Mouse (Mus musculus): ENCODE measurements around the gene Tkt. TPM values are rescaled to one million over a fixed set of nuclear protein-coding genes. Genes with fewer than 3 reads are reported as not detected.
A peak's percentile ranks its signal among the peaks of the same experiment; 100 is the strongest.

Tkt gene
- total and polyA plus RNA-seq, 2 experiments, result 115 to 166 TPM

DNA sequence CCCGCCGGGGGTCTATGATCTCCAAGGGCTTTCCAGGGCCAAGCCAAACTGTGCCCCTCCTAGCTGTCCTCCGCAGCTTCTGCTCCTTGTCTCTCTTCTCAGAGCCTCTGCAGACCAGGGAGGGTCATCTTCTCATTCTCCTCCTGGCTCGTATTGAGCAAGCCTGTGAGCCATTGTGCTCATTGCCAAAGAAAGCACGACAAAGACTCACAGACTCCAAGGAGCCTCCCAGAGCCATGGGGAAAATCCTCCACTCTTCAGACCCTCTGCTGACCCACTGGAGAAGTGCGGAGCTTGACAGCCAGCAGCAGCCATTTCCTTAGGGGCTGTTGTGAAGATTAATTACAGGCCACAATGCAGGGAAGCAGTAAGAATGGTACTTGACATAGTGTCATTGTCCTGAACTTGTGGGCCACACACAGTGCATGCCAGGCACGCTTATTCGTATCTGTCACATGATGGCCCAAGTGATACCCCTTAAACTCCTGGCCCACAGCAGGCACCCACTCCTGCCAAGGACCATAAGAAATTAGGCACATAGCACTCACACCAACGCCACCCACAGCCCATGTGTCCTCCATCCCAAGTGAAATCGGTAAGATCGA, 42.0 kb downstream of the Tkt start:
- TF ChIP-seq POLR2A (IDR thresholded peaks at IDR 0.05; ENCODE audit: extremely low read depth, insufficient read depth, low read length) (no peak), CTCF (IDR thresholded peaks at IDR 0.05; ENCODE audit: low read depth, low read length) (no peak)
- no peak overlapping the region for H3K4me3 ChIP-seq (ENCODE audit: insufficient read depth, low read depth, low read length)

DNA sequence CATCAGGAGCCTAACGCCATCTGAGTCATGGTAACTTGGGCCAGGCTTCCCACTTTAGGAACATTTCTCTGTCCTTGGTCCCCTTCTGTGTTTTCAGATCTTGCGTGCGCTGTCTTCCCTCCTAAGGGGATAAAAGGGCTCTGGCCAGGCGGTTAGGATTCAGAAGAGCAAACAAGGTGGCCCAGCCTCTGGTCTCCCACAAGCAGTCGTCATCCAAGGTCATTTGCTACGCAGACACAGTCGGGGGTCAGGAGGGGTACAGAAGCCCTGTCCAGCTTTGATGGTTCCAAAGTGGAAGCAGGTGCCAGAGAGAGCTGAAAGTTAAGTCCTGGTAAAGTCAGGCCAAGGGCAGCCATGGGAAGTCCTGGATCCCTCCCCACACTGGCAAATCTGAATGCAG, 42.8 kb downstream of the Tkt start:
- H3K27me3 ChIP-seq (ENCODE audit: control insufficient read depth, insufficient read depth, low read length), result no peaks in the 10 kb centered on the region
- TF ChIP-seq CTCF (IDR thresholded peaks at IDR 0.05; ENCODE audit: low read depth, low read length) (no peak), POLR2A (IDR thresholded peaks at IDR 0.05; ENCODE audit: extremely low read depth, insufficient read depth, low read length) (no peak)
- H3K36me3 ChIP-seq (ENCODE audit: control insufficient read depth, insufficient read depth, low read length), result 0 out of 2 replicates have a peak, but pooled peaks cover 2% of the 10 kb centered on the region
- no peak for DNase-seq (ENCODE audit: extremely low read depth, low read depth, low spot score)
- no peak overlapping the region for H3K9ac ChIP-seq (ENCODE audit: low read depth, low read length)
- H3K4me3 ChIP-seq (ENCODE audit: insufficient read depth, low read depth, low read length), result no peak overlapping the region
- no peak overlapping the region for H3K27ac ChIP-seq (replicated peaks; ENCODE audit: insufficient read depth, low read depth, low read length)
- H3K79me2 ChIP-seq (ENCODE audit: control insufficient read depth, insufficient read depth, low read length), result no peaks in the 10 kb centered on the region
- H3K4me1 ChIP-seq (ENCODE audit: control insufficient read depth, insufficient read depth, low read length), result no peaks in the 10 kb centered on the region
- 58% methylated on average over 7 of the region's 7 CpGs for WGBS

More for the DNA sequence above, 42.0 kb downstream of the Tkt start:
- Histone ChIP-seq H3K79me2 (ENCODE audit: control insufficient read depth, insufficient read depth, low read length) (no peaks in the 10 kb centered on the region), H3K27ac (replicated peaks; ENCODE audit: insufficient read depth, low read depth, low read length) (no peak overlapping the region), H3K36me3 (ENCODE audit: control insufficient read depth, insufficient read depth, low read length) (no peaks in the 10 kb centered on the region), H3K27me3 (ENCODE audit: control insufficient read depth, insufficient read depth, low read length) (no peaks in the 10 kb centered on the region), H3K9ac (ENCODE audit: low read depth, low read length) (no peak overlapping the region), H3K4me1 (ENCODE audit: control insufficient read depth, insufficient read depth, low read length) (no peaks in the 10 kb centered on the region)
- 83% methylated on average over 11 of the region's 11 CpGs for WGBS
- DNase-seq (ENCODE audit: extremely low read depth, low read depth, low spot score), result no peak

- H3K9ac ChIP-seq (ENCODE audit: low read depth, low read length), result no peak overlapping the region
- no peak for DNase-seq (ENCODE audit: extremely low read depth, low read depth, low spot score)
- TF ChIP-seq POLR2A (IDR thresholded peaks at IDR 0.05; ENCODE audit: extremely low read depth, insufficient read depth, low read length), result no peak
- peak; percentile 98 for TF ChIP-seq CTCF (IDR thresholded peaks at IDR 0.05; ENCODE audit: low read depth, low read length)
- H3K79me2 ChIP-seq (ENCODE audit: control insufficient read depth, insufficient read depth, low read length), result no peaks in the 10 kb centered on the region
- whole genome bisulfite sequencing, result 8% methylated on average over 6 of the region's 6 CpGs
- H3K27ac ChIP-seq (replicated peaks; ENCODE audit: insufficient read depth, low read depth, low read length), result no peak overlapping the region
- no peak overlapping the region for H3K4me3 ChIP-seq (ENCODE audit: insufficient read depth, low read depth, low read length)
- no peaks in the 10 kb centered on the region for H3K27me3 ChIP-seq (ENCODE audit: control insufficient read depth, insufficient read depth, low read length)
- 0 out of 2 replicates have a peak, but pooled peaks cover 2% of the 10 kb centered on the region for H3K36me3 ChIP-seq (ENCODE audit: control insufficient read depth, insufficient read depth, low read length)
- no peaks in the 10 kb centered on the region for H3K4me1 ChIP-seq (ENCODE audit: control insufficient read depth, insufficient read depth, low read length)
These were observed 43.3 kb downstream of the Tkt start for GRCm38 (mm10) chr14:30591417-30591816.

GRCm38 (mm10) chr14:30593279-30594091, 45.3 kb downstream of the Tkt start:
- no peaks in the 10 kb centered on the region for H3K79me2 ChIP-seq (ENCODE audit: control insufficient read depth, insufficient read depth, low read length)
- peak; percentile 43 for DNase-seq (ENCODE audit: extremely low read depth, low read depth, low spot score)
- 0 out of 2 replicates have a peak, but pooled peaks cover 2% of the 10 kb centered on the region for H3K36me3 ChIP-seq (ENCODE audit: control insufficient read depth, insufficient read depth, low read length)
- WGBS, result 62% methylated on average over 11 of the region's 11 CpGs
- H3K27me3 ChIP-seq (ENCODE audit: control insufficient read depth, insufficient read depth, low read length), result no peaks in the 10 kb centered on the region
- H3K9ac ChIP-seq (ENCODE audit: low read depth, low read length), result no peak overlapping the region
- TF ChIP-seq POLR2A (IDR thresholded peaks at IDR 0.05; ENCODE audit: extremely low read depth, insufficient read depth, low read length), result no peak
- TF ChIP-seq CTCF (IDR thresholded peaks at IDR 0.05; ENCODE audit: low read depth, low read length), result no peak
- peak overlapping the region; percentile 21 for H3K27ac ChIP-seq (replicated peaks; ENCODE audit: insufficient read depth, low read depth, low read length)
- no peaks in the 10 kb centered on the region; the same call in 1 of the 2 replicates for H3K4me1 ChIP-seq (ENCODE audit: control insufficient read depth, insufficient read depth, low read length)
- H3K4me3 ChIP-seq (ENCODE audit: insufficient read depth, low read depth, low read length), result no peak overlapping the region

DNA sequence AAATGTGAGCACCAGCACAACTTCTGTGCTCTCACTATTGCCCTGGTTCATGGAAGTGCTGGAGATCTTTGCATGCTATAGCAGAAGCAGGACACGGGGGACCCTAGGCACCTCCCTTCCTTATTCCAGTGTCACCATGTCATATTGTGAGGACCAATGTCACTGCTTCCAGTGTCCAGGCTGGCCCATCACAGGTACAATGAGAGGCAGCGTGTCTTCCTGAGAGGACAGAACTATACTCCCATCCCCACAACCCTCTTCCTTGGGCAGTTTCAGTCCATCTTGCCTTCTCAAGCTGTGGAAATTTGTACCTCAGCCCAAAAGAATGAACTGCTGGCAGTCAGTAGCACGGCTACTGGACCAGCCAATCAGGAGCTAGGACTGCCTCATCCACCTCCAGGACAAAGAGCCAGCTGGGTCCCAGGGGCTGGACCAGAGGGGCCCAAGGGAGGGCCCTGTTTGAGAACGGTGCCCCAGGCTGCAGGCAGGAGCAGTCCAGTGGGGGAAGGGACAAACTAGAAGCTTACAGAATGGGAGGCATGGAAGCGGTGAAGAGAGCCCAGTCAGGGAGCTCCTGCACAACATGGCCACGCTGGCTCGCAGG, 46.0 kb downstream of the Tkt start:
- H3K36me3 ChIP-seq (ENCODE audit: control insufficient read depth, insufficient read depth, low read length), result 0 out of 2 replicates have a peak, but pooled peaks cover 2% of the 10 kb centered on the region
- TF ChIP-seq POLR2A (IDR thresholded peaks at IDR 0.05; ENCODE audit: extremely low read depth, insufficient read depth, low read length) (no peak), CTCF (IDR thresholded peaks at IDR 0.05; ENCODE audit: low read depth, low read length) (no peak)
- H3K27ac ChIP-seq (replicated peaks; ENCODE audit: insufficient read depth, low read depth, low read length), result peak overlapping the region; percentile 15
- no peaks in the 10 kb centered on the region; the same call in 1 of the 2 replicates for H3K4me1 ChIP-seq (ENCODE audit: control insufficient read depth, insufficient read depth, low read length)
- no peaks in the 10 kb centered on the region for H3K27me3 ChIP-seq (ENCODE audit: control insufficient read depth, insufficient read depth, low read length)
- H3K9ac ChIP-seq (ENCODE audit: low read depth, low read length), result no peak overlapping the region
- H3K79me2 ChIP-seq (ENCODE audit: control insufficient read depth, insufficient read depth, low read length), result no peaks in the 10 kb centered on the region
- 80% methylated on average over 7 of the region's 7 CpGs for WGBS
- DNase-seq (ENCODE audit: extremely low read depth, low read depth, low spot score), result no peak
- H3K4me3 ChIP-seq (ENCODE audit: insufficient read depth, low read depth, low read length), result no peak overlapping the region

All from liver, adult 2 months (tissue).